Mouse (Mus musculus): ENCODE measurements around the gene Phf13.

Phf13 gene

GRCm38 (mm10) chr4:152012109-152012508 lies 16.1 kb upstream of the Phf13 start:
- DNase-seq = no peak

DNA sequence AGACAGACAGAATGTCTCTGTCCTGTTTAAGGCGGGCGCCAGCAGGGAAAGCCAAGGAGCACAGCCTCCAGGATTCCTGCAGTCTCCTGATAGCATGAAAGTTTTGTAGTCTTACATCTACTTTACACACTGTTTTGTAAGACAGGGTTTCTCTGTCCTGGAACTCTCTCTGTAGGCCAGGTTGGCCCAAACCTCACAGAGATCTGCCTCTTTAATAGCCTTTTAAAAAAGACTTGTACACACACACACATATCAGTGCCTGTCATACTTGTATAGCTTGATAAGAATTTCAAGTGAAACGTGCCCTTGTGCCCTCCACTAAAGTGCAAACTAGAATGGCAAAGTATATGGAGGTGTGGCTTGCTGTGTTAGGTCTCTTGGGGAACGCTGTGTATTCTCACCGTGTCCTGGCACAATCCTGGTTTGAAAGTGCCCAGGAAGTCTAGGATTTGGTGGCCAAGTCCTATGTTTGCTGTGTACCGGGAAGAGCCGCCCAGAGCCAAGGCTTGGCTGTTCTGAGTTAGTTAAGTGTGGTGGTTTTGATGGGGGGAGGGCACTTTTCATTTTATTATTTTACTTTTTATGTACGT lies 15.2 kb upstream of the Phf13 start:
- DNase-seq = no peak

- DNase-seq = peak; percentile 12
Measured at GRCm38 (mm10) chr4:152010707-152011134, 14.7 kb upstream of the Phf13 start.

- DNase-seq = no peak
Measured at GRCm38 (mm10) chr4:152010091-152010706, 14.1 kb upstream of the Phf13 start.

DNA sequence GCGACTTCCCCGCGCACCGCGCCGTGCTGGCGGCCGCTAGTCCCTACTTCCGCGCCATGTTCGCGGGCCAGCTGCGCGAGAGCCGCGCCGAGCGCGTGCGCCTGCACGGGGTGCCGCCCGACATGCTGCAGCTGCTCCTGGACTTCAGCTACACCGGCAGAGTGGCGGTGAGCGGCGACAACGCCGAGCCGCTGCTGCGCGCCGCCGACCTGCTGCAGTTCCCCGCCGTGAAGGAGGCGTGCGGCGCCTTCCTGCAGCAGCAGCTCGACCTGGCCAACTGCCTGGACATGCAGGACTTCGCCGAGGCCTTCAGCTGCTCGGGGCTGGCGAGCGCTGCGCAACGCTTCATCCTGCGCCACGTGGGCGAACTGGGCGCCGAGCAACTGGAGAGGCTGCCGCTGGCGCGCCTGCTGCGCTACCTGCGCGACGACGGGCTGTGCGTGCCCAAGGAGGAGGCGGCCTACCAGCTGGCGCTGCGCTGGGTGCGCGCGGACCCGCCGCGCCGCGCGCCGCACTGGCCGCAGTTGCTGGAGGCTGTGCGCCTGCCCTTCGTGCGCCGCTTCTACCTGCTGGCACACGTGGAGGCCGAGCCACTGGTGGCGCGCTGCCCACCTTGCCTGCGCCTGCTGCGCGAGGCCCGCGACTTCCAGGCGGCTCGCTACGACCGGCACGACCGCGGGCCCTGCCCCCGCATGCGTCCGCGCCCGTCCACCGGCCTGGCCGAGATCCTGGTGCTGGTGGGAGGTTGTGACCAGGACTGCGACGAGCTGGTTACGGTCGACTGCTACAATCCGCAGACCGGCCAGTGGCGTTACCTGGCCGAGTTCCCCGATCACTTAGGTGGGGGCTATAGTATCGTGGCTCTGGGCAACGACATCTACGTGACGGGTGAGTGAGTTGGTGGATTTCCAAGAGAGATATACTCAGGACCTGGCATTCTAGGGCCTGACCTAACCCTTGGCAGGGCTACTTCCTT lies 13.3 kb upstream of the Phf13 start:
- peak; percentile 59 for DNase-seq

- peak; percentile 91 for DNase-seq
Measured at GRCm38 (mm10) chr4:152008622-152009075, 12.6 kb upstream of the Phf13 start, which contains the start of gene Klhl21. Gene Klhl21 (plus strand): TSS chr4:152008803.

DNA sequence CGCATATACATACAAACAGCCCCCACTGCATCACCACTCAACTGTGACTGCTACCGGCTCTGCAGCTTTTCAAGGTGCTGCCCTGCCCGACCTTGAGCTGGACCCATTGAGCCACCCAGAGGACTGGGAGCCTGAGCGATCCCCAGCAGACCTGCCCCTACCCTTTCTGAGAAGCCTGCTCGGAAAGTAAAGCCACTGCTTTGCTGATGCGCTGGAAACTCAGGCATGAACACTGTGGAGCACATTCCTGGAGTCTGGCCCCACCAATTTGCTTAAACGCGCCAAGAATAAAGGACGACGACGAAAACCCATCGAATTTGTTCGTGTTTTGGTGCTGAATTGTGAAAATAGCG lies 12.1 kb upstream of the Phf13 start:
- no peak for DNase-seq

DNA sequence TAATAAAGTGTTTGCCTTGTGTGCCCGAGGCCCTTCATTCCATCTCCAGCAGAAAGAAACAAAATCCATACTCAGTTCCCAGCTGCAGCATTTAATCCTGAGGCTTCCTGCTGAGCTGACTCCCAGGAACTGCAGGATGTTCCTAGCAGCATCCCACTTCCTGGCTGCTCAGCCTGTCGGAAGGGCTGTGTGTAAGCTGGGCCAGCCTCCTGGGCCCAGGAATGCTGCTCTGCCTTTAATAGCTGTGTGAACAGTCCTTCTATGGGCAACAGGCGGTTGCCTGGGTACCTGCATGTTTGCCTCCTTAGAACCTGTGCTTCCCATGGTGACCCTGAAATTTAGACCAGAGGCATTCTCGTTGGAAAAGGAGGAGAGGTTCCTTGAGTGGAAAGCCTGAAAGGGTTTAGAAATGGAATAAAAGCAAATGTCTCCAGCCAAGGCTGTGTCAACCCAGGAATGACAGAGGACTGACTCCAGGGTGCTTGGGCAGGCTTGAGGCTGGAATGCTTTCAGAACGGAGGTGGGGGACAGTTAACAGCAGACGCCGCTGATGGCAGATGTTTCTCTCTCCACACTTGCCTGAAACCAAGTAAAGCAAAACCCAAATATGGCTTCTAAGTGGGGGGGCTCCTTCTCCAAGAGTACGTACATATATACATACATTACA lies 11.6 kb upstream of the Phf13 start:
- DNase-seq = no peak

DNA sequence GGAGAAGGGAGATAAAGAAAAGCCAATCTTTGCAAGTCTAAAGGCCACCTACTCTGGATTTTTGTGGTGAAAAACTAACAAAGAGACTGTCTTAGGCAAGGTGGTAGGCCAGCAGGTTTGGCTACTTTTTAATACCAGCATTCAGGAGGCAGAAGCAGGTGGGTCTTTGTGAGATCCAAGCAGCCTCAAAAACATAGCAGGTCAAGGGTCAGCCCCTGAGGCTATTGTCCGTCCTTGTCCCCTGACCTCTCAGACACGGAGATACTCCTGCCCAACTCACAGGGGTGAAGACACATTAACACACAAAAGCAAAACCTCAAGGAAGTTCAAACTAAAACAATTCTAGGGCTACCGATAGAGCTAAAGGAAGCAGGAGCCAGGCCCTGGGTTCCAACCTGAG lies 10.8 kb upstream of the Phf13 start:
- DNase-seq = no peak

GRCm38 (mm10) chr4:152006137-152006536 lies 10.1 kb upstream of the Phf13 start:
- DNase-seq = no peak

GRCm38 (mm10) chr4:152002063-152002462 lies 6.0 kb upstream of the Phf13 start:
- no peak for DNase-seq

GRCm38 (mm10) chr4:152001335-152001734 lies 5.3 kb upstream of the Phf13 start:
- no peak for DNase-seq

- DNase-seq = no peak
Measured at GRCm38 (mm10) chr4:152000906-152001305, 4.8 kb upstream of the Phf13 start.

- no peak for DNase-seq
Measured at GRCm38 (mm10) chr4:151999481-151999880, 3.4 kb upstream of the Phf13 start.

DNA sequence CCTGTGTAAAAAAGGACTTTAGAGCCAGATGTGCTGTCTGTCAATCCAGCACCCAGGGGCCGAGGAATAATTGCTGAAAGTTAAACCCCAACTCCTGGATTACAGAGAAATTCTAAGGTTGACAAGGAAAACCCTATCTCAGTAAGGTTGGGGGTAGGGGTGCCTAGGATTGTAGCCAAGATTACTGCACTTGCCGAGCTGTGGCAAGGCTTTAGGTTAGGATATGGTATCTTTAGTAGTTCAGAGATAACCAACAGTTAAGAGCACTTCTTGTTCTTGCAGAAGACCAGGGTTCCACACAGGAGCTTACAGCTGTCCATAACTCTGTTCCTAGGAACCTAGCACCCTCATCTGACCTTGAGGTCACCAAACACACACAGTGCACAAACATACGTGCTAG lies 1.6 kb upstream of the Phf13 start:
- no peak for DNase-seq

- no peak for DNase-seq
Measured at GRCm38 (mm10) chr4:151996951-151997222, 829 bp upstream of the Phf13 start.

GRCm38 (mm10) chr4:151995371-151996172 lies 486 bp downstream of the Phf13 start:
- peak; percentile 49 for DNase-seq

GRCm38 (mm10) chr4:151994228-151995171 lies 1.6 kb downstream of the Phf13 start:
- DNase-seq = no peak

GRCm38 (mm10) chr4:151993035-151993434 lies 3.0 kb downstream of the Phf13 start:
- DNase-seq = no peak

DNA sequence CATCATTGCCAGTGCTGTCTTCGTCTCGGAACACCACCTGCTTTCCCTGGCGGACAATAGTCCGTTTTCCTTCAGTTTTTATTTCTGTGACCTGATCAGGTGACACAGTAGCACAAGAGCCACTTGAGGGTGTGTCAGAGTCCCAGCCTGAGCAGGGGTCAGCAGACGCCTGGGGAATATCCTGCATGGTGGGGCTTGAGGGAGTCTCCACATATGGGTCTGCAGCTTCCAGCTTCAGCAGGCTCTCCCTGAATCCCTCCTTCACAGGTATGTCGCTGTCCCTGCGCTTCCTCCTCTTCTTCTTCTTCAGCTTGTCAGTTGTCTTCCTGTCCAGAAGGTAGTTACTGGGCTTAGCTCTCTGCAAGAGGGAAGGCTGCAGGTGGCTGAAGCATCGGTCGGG lies 4.0 kb downstream of the Phf13 start:
- no peak for DNase-seq

DNA sequence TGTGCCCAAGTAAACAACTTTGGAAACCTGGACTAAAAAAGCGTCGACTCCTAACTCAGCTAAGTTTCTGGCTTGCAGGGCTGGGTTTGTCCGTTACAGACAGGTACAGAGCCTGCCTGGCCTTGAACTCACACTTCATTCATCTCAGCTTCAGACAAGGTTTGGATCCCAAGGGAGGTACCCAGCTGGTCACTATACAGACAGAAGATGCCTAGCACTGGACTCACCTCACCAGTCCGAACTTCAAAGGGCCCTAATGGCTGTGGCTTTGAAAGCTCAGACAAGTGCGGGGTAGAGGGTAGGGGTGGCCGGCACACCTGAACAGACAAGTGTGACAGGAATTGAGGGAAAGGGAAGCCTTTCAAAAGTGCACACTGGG lies 7.0 kb downstream of the Phf13 start:
- DNase-seq = no peak
